Mouse (Mus musculus): ENCODE measurements around the gene Zfp607b.

Gene Zfp607b

GRCm38 (mm10) chr7:27688815-27689612 is at the start of gene Zfp607b:
Gene Zfp607b (plus strand): TSS chr7:27689340.
- peak; percentile 91 for DNase-seq

- no peak for DNase-seq
These were observed 44.7 kb upstream of the Zfp607b start for GRCm38 (mm10) chr7:27644471-27644870.

- DNase-seq = no peak
These were observed 42.6 kb upstream of the Zfp607b start for GRCm38 (mm10) chr7:27646516-27646915.

GRCm38 (mm10) chr7:27647281-27648002 is 41.7 kb upstream of the Zfp607b start:
- DNase-seq = no peak

GRCm38 (mm10) chr7:27649723-27650122 is 39.4 kb upstream of the Zfp607b start:
- DNase-seq = no peak

GRCm38 (mm10) chr7:27650949-27651348 is 38.2 kb upstream of the Zfp607b start:
- DNase-seq = peak; percentile 74

GRCm38 (mm10) chr7:27653681-27654437 is 35.3 kb upstream of the Zfp607b start, which contains the start of gene Ttc9b:
Gene Ttc9b (plus strand): TSS chr7:27653915.
- DNase-seq = peak; percentile 87

GRCm38 (mm10) chr7:27654607-27655276 is 34.4 kb upstream of the Zfp607b start:
- DNase-seq = peak; percentile 65

- DNase-seq = peak; percentile 65
These were observed 33.6 kb upstream of the Zfp607b start for GRCm38 (mm10) chr7:27655545-27655944.

GRCm38 (mm10) chr7:27656600-27656999 is 32.5 kb upstream of the Zfp607b start:
- no peak for DNase-seq

GRCm38 (mm10) chr7:27657824-27658395 is 31.2 kb upstream of the Zfp607b start:
- DNase-seq = no peak

- no peak for DNase-seq
These were observed 30.2 kb upstream of the Zfp607b start for GRCm38 (mm10) chr7:27658712-27659663.

GRCm38 (mm10) chr7:27662038-27662437 is 27.1 kb upstream of the Zfp607b start:
- no peak for DNase-seq

- no peak for DNase-seq
These were observed 16.0 kb upstream of the Zfp607b start for GRCm38 (mm10) chr7:27673064-27673574.

- DNase-seq = peak; percentile 42
These were observed 15.5 kb upstream of the Zfp607b start for GRCm38 (mm10) chr7:27673575-27674131.

- DNase-seq = no peak
These were observed 15.0 kb upstream of the Zfp607b start for GRCm38 (mm10) chr7:27674195-27674521.

- peak; percentile 97 for DNase-seq
These were observed 14.5 kb upstream of the Zfp607b start, which contains the start of gene Map3k10 for GRCm38 (mm10) chr7:27674522-27675221. Gene Map3k10 (minus strand): TSS chr7:27674598.

- no peak for DNase-seq
These were observed 13.9 kb upstream of the Zfp607b start for GRCm38 (mm10) chr7:27675222-27675612.

- no peak for DNase-seq
These were observed 5.9 kb upstream of the Zfp607b start for GRCm38 (mm10) chr7:27683218-27683617.

- no peak for DNase-seq
These were observed 3.9 kb upstream of the Zfp607b start for GRCm38 (mm10) chr7:27685220-27685619.
